Mouse (Mus musculus) bone marrow, adult 2 months (tissue): ENCODE data around the gene Rpl31. TPM values are rescaled to one million over a fixed set of nuclear protein-coding genes. Genes with fewer than 3 reads are reported as not detected.

Experiments
- H3K27ac ChIP-seq: fragments of 200-500 bp; 2 replicates; pipeline ENCODE4 v1.5.1; 2012; ENCODE audit warnings: low read depth, mild to moderate bottlenecking, control low read depth, inconsistent platforms, low read length; ENCODE audit not compliant: control insufficient read depth, poor library complexity, insufficient read depth
- H3K4me1 ChIP-seq: fragments of 200-500 bp; 2 replicates; pipeline ENCODE4 v1.6.1; 2011; ENCODE audit warnings: low read length; ENCODE audit not compliant: control insufficient read depth, insufficient read depth
- H3K4me3 ChIP-seq: fragments of 200-500 bp; replicated peaks from 2 replicates; pipeline ENCODE3; 2011; ENCODE audit warnings: mild to moderate bottlenecking, low read depth, low read length, control low read depth; ENCODE audit not compliant: control insufficient read depth
- CTCF ChIP-seq: fragments of 200-500 bp; IDR thresholded peaks from 2 replicates; pipeline ENCODE4 v1.5.1; 2011; ENCODE audit warnings: low read length, control low read depth; ENCODE audit not compliant: control insufficient read depth, insufficient read depth
- POLR2A ChIP-seq: fragments of 200-500 bp; IDR thresholded peaks from 2 replicates; pipeline ENCODE4 v1.6.1; 2011; ENCODE audit warnings: low read depth, mild to moderate bottlenecking, control low read depth, low read length, borderline replicate concordance; ENCODE audit not compliant: control insufficient read depth
- WGBS: fragments of 180-500 bp; shearing (Covaris S2); methylation state at CpG from one replicate; pipeline ENCODE4 v1.1.7; 2018; 5-methylcytosine and 5-hydroxymethylcytosine counted together
- polyA plus RNA-seq: library from polyadenylated mRNA; stranded (reverse); fragments of >200 nt; gene quantifications from 2 replicates; pipeline ENCODE4 v1.2.4, GENCODE M21; 2011; ENCODE audit warnings: low replicate concordance; ENCODE audit not compliant: missing spikeins, insufficient read depth, insufficient read length

Gene Rpl31
- polyA plus RNA-seq, 1 experiment, result 2,169 TPM

DNA sequence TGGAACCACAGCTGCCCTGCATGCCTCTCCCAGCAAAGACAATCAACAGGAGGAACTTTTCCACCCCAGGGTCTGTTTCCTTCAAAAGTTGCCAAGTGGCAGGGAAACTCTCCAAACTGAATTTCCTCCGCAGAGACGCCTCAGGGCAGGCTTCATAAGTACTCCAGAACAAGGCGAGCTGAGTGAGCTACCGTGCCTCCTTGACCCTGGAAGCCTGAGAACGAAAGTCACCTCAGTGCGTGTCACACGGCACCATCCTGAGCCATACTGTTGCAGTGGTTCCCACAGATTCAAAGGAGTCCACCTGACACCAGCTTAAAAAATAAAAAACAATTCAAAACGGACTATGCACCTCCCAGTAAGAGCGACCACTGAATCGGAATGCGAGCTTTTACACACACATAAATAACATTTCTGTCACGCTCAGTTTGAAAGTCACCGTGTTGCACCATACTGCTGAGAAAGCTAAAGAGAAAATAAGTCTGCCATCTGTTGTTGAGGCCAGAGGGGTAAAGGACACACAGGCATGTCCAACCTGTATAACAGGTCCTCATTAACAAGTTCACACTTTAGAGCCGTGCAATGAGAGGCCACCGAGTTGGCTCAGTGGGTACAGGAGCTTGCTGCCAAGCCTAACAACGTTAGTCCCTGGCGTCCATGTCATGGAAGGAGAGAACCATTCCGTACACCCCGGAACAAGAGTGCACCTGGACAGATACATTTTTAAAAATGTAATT is 42.6 kb downstream of the Rpl31 start:
- TF ChIP-seq CTCF, result no peak
- no peak for TF ChIP-seq POLR2A
- peaks cover 4% of the 10 kb centered on the region for H3K4me1 ChIP-seq
- WGBS, result 93% methylated on average over 19 of the region's 19 CpGs
- no peak overlapping the region for H3K4me3 ChIP-seq
- H3K27ac ChIP-seq, result no peak overlapping the region

DNA sequence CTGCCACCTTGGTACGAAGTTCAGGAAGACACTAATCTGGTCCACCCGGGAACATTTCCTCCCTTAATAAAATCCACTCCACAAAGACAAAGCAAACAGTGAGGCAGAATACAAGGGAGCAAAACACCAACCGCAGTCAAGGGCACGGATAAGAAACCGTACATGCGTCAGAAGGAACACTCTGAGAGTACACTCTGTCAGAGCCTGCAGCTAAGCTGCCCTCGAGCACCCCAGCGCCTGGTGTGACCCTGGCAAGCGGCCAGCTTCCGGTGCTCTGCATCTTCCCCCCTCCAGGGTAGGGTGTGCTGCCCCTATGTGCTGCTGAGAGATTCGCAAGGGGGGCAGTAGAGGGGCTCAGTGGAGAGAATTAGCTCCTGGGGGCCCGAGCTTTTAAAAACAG is 50.2 kb downstream of the Rpl31 start:
- WGBS, result 6% methylated on average over 12 of the region's 12 CpGs
- H3K4me1 ChIP-seq, result no peaks in the 10 kb centered on the region
- TF ChIP-seq POLR2A (no peak), CTCF (no peak)
- no peak overlapping the region for H3K4me3 ChIP-seq
- H3K27ac ChIP-seq, result 0 out of 2 replicates have a peak overlapping the region, but pooled peaks have one; percentile 9

DNA sequence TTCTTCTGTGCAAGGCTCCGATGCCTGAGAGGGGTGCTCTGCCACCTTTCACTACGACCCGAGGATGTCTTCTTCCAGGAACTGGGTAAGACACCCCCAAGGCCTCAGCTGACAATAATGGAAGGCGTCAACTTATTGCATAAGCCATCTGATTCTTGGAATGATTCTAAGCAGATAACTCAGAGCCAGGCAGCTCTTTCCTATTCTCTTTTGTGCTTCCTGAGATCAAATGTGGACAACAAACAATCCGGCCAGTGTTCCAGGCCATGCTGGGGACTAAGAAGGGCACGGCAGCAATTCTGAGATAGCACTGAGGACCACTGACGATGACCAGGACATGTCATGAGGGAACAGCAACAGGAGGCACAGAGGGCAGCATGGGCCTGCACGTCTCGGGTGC is 51.2 kb downstream of the Rpl31 start:
- no peak for TF ChIP-seq CTCF
- no peak overlapping the region for H3K4me3 ChIP-seq
- no peaks in the 10 kb centered on the region for H3K4me1 ChIP-seq
- 73% methylated on average over 9 of the region's 9 CpGs for WGBS
- no peak overlapping the region for H3K27ac ChIP-seq

- H3K27ac ChIP-seq, result no peak overlapping the region
- H3K4me3 ChIP-seq, result no peak overlapping the region
- H3K4me1 ChIP-seq, result no peaks in the 10 kb centered on the region; the same call in 1 of the 2 replicates
- WGBS, result 91% methylated on average over 6 of the region's 6 CpGs
- TF ChIP-seq CTCF (no peak), POLR2A (no peak)
These were observed 53.3 kb downstream of the Rpl31 start for GRCm38 (mm10) chr1:39420987-39421386.

Other genes with a start within 250 kb of the Rpl31 start
- 0.38 TPM in 1 of 2 replicates, not detected in the other for gene Npas2, start 174.1 kb upstream of the Rpl31 start, polyA plus RNA-seq
- gene Tbc1d8, start 110.9 kb downstream of the Rpl31 start, polyA plus RNA-seq, result 31.6 and 151 TPM in 2 replicates
- 17.5 and 18.8 TPM in 2 replicates for gene Cnot11, start 167.2 kb downstream of the Rpl31 start, polyA plus RNA-seq
- 4.9 and 12.8 TPM in 2 replicates for gene Rnf149, start 209.6 kb downstream of the Rpl31 start, polyA plus RNA-seq